ENCODE assay signal across 9 mouse cellular contexts in the genomic region with DNA sequence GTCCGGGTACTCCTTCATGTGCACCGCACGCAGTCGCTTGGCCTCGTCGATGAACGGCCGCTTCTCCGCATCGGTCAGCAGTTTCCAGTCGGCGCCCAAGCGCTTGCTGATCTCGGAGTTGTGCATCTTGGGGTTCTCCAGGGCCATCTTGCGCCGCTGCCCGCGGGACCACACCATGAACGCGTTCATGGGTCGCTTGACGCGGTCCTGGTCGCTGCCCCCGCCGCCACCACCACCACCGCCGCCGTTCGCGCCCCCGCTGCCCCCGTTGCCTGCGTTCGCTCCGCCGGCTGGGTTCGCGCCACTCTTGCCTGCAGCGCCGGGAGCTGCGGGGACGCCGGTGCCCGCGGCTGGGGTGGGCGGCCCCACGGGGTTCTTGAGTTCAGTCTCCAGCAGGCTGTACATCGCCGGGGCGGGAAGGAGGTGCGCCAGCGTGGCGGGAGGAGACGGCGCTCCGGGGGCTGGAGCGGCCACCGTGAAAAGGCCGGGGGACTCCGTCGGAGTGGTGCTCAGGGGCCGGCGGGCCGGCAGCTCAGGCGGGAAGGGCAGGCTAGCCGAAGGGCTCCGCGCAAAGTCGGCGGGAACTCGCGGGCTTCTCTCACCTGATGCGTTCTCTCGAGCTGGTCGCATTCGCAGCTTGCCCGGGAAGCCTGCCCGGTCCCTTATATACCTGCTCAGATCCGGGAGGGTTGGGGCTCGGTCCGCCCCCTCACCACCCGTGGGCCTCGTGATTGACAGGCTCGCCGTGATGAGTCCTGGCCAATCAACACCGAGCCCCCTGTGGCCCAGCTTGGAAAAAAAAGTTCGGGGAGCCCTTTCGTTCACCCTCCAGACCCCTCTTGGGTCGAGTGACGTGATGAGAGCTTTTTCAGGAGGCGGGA. TPM values are rescaled to one million over a fixed set of nuclear protein-coding genes. Genes with fewer than 3 reads are reported as not detected.
DNase-seq lines count a peak whose midpoint lies in the region; ATAC-seq lines count a peak whose summit lies in the region.
"Had no signal": no experiment of that assay in that cellular context is flagged by ENCODE, and none has a peak within 500 bp of the region (broad histone marks: within the 10 kb centered on the region; RNA-seq: fewer than 3 reads in every experiment).

Gene Sox3 (minus strand): TSS at position 630 of the 881 bp plus-strand sequence.

- 19% methylated on average over 74 of the region's 92 CpGs for WGBS in heart, embryonic 16.5 days
- 24% methylated on average over 70 of the region's 92 CpGs for WGBS in forebrain, embryonic 12.5 days
- WGBS in liver, embryonic 15.5 days (ENCODE audit: insufficient replicate concordance) = 18% methylated on average over 90 of the region's 92 CpGs

- no peaks in the 10 kb centered on the region for H3K36me3 ChIP-seq in heart, embryonic 16.5 days (ENCODE audit: control insufficient read depth, insufficient read depth)
- H3K36me3 ChIP-seq in forebrain, embryonic 12.5 days (replicated peaks) = no peaks in the 10 kb centered on the region
- H3K36me3 ChIP-seq in liver, embryonic 15.5 days (replicated peaks) = no peaks in the 10 kb centered on the region

- no peak within 1 kb of the TSS for H3K27ac ChIP-seq in heart, embryonic 16.5 days (ENCODE audit: low read length)
- peak within 1 kb of the TSS; percentile 90 for H3K27ac ChIP-seq in forebrain, embryonic 12.5 days
- no peak within 1 kb of the TSS for H3K27ac ChIP-seq in liver, embryonic 15.5 days (replicated peaks)

- peaks cover 58% of the 10 kb centered on the region for H3K27me3 ChIP-seq in heart, embryonic 16.5 days (ENCODE audit: control insufficient read depth, insufficient read depth, low read length)
- peaks cover 3% of the 10 kb centered on the region; the same call in 1 of the 2 replicates for H3K27me3 ChIP-seq in forebrain, embryonic 12.5 days
- H3K27me3 ChIP-seq in liver, embryonic 15.5 days = peaks cover 96% of the 10 kb centered on the region

- peak within 1 kb of the TSS; percentile 74 for H3K4me2 ChIP-seq in heart, embryonic 16.5 days (ENCODE audit: low read depth, low read length)
- peak within 1 kb of the TSS; percentile 60 for H3K4me2 ChIP-seq in forebrain, embryonic 12.5 days
- H3K4me2 ChIP-seq in liver, embryonic 15.5 days = peak within 1 kb of the TSS; percentile 53

- H3K4me1 ChIP-seq in heart, embryonic 16.5 days (ENCODE audit: control insufficient read depth, insufficient read depth, low read length) = no peaks in the 10 kb centered on the region
- peaks cover 18% of the 10 kb centered on the region for H3K4me1 ChIP-seq in forebrain, embryonic 12.5 days
- no peaks in the 10 kb centered on the region for H3K4me1 ChIP-seq in liver, embryonic 15.5 days (replicated peaks)

- no peaks in the 10 kb centered on the region for H3K9me3 ChIP-seq in heart, embryonic 16.5 days (replicated peaks; ENCODE audit: control insufficient read depth, low read length)
- H3K9me3 ChIP-seq in forebrain, embryonic 12.5 days = no peaks in the 10 kb centered on the region
- no peaks in the 10 kb centered on the region for H3K9me3 ChIP-seq in liver, embryonic 15.5 days (replicated peaks)

- peak within 1 kb of the TSS; percentile 58 for H3K9ac ChIP-seq in heart, embryonic 16.5 days (ENCODE audit: low read length)
- H3K9ac ChIP-seq in forebrain, embryonic 12.5 days = peak within 1 kb of the TSS; percentile 79
- no peak within 1 kb of the TSS for H3K9ac ChIP-seq in liver, embryonic 15.5 days

- H3K4me3 ChIP-seq in heart, embryonic 16.5 days (ENCODE audit: low read length) = peak within 1 kb of the TSS; percentile 59
- peak within 1 kb of the TSS; percentile 63 for H3K4me3 ChIP-seq in forebrain, embryonic 12.5 days (replicated peaks)
- peak within 1 kb of the TSS; percentile 32 for H3K4me3 ChIP-seq in liver, embryonic 15.5 days (replicated peaks)

- 0 out of 2 replicates have a peak, but pooled peaks have one; percentile 12 for ATAC-seq in heart, embryonic 16.5 days (replicated peaks; ENCODE audit: extremely low read depth, insufficient read depth, low FRiP score)
- peak; percentile 86 for ATAC-seq in forebrain, embryonic 12.5 days (ENCODE audit: low FRiP score)
- ATAC-seq in liver, embryonic 15.5 days (ENCODE audit: insufficient read depth) = no peak

- no peak for DNase-seq in heart, postnatal 4 days
- DNase-seq in Muller cell, postnatal 12 days (ENCODE audit: inconsistent ontology term) = peak; percentile 25
- peak; percentile 84 for DNase-seq in testis, postnatal 14 days (ENCODE audit: low spot score)
- no peak for DNase-seq in adrenal gland, postnatal 25 days
- DNase-seq in MN1 (ENCODE audit: low spot score) = no peak

RNA-seq across cellular contexts. Expression of gene Sox3, which starts in this region (rescaled TPM):
- 0.07 TPM in 1 of 2 replicates, not detected in the other for polyA plus RNA-seq in heart, embryonic 16.5 days (2015; fragmentation: Nextera tagmentation; extraction: Ambion mirVana)
- total RNA-seq in heart, postnatal 4 days (2021) = not detected
- 8.1 and 9.3 TPM in 2 replicates for polyA plus RNA-seq in forebrain, embryonic 12.5 days (2016; fragmentation: Nextera tagmentation; extraction: Ambion mirVana)
- not detected in 2 replicates for polyA plus RNA-seq in liver, embryonic 15.5 days (2015; fragmentation: Nextera tagmentation; extraction: Ambion mirVana)
- total RNA-seq in adrenal gland, postnatal 25 days (2021) = not detected in 2 replicates
- total RNA-seq: hematopoietic stem cell, adult 5-6 weeks had no signal

Comparison
In these comparisons a context has a peak if more than half of its experiments do, and no peak if none do; other contexts are left out.
1. Peak in ATAC-seq, H3K4me3 ChIP-seq, H3K9ac ChIP-seq and H3K4me2 ChIP-seq in heart, embryonic 16.5 days; RNA of the gene not detected or under 1 TPM.
2. DNase-seq: peak in Muller cell, postnatal 12 days (single experiment) and testis, postnatal 14 days (single experiment); none in heart, postnatal 4 days (single experiment), adrenal gland, postnatal 25 days (single experiment) and MN1 (single experiment).
3. Peak in every context shown above with its lines, with median percentiles within 50 percentile points of each other: H3K4me2 ChIP-seq and H3K4me3 ChIP-seq.